Mouse (Mus musculus) cerebral cortex, adult 2 months (tissue): ENCODE data around the gene Vmp1.

Experiments used
- WGBS: fragments of 180-500 bp; shearing (Covaris S2); methylation state at CpG from one replicate; pipeline ENCODE4 v1.1.7; 2018; 5-methylcytosine and 5-hydroxymethylcytosine counted together

Vmp1 gene

DNA sequence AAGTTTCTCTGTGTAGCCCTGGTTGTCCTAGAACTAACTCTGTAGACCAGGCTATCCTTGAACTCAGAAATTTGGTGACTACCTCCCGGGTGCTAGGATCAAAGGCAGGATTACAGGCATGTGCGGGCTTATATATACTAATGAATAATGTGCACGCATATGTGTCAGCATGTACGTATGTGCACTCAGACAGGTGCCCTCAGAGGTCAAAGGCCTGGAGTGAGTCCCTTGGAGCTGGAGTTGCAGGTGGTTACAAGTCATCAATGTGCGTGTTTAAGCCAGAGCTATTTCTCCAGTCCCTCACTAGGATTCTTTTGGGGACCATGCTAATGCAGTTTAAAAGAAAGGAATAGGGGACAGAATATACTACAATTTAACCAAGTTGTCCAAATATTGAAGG is 85.5 kb downstream of the Vmp1 start:
- 96% methylated on average over 5 of the region's 5 CpGs for WGBS

DNA sequence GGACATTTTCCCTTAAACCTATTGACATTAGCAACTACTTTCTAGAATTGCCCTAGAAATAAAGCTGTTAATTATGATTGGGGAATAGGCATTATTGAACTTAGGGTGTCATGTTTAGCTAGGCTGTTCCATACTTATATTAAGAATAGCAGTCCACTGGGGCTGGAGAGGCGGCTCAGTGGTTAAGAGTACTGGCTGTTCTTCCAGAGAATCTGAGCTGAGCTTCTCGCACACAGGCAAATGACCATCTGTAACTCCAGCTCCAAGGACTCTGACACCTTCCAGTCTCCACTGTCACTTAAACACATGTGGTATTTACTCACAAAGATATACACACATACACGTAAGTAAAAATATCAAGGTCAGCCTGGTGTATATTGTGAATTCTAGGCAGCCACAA is 86.7 kb downstream of the Vmp1 start:
- WGBS, result 89% methylated on average over 3 of the region's 3 CpGs

DNA sequence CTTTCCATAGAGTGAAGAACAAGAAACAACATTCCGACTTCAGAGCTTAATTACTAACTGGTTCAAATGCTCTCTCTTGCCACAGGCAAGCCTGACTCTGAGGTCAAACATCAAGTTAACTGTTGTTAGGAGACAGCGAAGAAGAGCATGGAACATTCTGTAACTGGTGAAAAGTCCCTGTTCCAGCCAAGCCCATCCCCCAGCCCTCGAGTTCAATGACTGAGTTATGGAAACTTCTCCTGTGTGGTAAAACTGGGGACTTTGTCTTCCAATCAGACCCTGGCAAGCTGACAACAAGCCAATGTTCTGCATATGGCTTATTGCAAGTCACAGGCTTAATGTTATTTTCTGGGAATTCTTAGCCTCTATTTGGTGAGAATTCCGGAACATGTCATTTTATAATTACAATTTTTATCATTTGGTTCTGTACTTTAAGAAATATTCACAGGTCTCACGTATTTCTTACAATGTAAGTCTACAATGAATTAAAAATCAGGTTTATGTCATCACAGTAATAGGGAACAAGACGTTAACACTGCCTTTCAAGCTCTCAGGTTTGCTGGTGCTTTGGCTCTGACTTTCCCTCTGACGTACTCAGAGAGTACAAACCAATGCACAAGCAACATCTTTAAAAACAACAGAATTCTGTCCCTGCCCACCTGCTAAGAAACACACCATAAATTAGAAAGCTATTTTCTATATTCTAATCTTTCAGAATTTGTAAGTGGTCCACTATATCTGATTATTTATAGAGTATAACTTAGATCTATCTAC is 87.3 kb downstream of the Vmp1 start:
- 73% methylated on average over 7 of the region's 7 CpGs for WGBS

DNA sequence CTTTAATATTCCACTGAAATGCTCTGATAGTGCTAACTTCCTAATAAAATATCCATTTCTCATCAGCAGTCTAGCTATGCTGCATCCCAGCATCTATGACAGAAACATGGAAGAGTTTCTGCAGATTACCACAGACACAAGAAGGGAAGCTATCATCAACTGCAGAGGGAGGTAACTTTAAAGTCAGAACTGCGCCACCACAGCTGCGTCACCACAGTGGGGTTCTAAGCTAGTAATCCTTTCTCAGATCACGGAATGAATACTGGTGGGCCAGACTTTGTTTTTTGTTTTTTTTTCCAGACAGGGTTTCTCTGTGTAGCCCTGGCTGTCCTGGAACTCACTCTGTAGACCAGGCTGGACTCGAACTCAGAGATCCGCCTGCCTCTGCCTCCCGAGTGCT is 88.3 kb downstream of the Vmp1 start:
- WGBS, result 97% methylated on average over 6 of the region's 6 CpGs

DNA sequence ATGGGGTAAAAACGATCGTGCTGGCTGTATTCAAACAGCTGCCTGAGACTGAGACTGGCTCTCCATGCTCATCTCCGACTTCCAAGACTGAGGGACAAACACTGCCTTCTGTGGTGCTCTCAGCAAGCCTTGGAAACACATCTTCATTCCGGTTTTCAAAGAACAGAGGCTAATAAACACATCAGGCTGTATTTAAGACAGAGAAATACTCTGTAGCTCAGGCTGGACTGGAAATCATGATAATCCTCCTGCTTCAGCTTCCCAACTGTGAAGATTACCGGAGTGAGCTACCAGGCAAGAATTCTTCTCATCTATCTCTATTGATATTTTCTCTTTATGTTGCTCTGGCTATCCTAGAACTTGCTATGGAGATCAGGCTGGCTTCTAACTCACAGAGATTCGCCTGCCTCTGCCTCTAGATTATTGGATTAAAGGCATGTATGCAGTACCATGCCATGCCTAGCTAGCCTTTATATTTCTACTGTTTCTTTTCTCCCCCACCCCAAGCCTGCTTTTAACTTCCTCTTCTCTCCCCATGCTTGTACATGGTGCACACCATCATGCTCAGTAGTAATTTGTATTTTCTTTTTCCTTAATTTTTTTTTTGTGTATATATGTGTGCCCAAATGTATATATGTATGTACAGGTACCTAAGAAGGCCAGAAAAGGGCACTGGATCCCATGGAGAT is 89.3 kb downstream of the Vmp1 start:
- 65% methylated on average over 6 of the region's 6 CpGs for WGBS

DNA sequence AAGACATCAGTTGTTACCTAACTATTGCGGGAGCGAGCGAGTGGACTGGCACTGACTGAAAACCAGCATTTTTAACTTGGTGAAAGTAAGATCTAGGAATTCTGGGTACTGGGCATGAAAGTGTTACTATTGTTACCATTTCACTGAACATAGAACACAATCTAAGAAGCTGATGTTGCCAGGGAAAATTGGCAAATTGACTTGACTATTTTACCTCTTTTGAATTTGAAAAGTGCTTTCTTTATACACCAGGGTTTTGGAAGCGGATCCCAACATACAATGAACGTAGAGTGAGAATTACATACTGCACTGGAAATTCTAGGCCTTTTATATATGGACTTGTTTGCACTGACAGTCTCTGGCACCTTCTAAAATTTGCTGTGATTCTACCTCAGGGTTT is 90.2 kb downstream of the Vmp1 start:
- 80% methylated on average over 5 of the region's 5 CpGs for WGBS

DNA sequence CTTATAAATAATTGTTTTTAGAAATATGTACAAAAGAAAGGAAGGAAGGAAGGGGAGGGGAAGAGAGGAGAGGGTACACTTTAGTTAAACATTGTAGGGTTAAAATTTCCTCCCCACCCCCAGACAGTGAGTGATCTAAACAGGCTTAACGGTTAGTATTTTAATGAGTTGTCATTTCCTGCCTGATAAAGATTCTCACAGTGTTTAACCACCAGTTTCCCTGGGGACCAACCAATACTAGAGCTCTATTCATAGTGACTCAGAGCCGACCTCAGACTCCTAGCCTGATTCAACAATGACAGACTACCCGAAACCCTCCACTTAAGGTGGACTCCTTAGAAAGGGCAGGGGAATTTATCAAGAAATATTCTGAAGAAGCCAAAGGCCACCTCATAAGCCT is 90.6 kb downstream of the Vmp1 start:
- 58% methylated on average over 3 of the region's 3 CpGs for WGBS

DNA sequence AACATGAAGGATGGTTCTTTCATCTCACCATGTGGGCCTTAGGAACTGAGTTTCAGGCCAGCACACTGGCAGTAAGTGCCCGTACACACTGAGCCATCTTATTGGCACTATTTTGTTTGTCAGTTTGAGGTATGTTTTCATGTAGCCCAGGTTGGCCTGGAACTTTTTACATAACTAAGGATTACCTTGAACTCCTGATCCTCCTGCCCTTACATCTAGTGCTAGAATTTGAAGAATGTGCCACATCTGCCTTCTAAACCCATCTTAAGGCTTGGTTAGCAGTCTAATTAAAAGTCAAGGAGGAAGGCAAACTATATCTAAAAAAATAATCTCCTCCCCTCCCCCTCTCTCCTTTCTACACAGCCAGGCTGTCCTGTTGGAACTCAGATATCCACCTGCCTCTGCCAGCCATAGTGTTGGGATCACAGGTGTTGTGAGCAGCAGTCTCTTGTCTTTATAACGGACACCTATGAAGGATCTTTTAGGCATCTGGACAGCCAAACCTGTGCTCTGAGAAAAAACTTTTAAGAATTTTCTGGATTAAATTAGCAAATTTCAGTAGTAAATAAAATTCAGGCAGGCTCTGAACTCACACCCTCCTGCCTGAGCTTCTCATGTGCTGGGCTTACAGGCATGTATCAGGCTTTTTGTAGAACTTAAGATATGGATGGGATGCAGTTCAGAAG is 91.6 kb downstream of the Vmp1 start:
- WGBS, result 77% methylated on average over 2 of the region's 2 CpGs

DNA sequence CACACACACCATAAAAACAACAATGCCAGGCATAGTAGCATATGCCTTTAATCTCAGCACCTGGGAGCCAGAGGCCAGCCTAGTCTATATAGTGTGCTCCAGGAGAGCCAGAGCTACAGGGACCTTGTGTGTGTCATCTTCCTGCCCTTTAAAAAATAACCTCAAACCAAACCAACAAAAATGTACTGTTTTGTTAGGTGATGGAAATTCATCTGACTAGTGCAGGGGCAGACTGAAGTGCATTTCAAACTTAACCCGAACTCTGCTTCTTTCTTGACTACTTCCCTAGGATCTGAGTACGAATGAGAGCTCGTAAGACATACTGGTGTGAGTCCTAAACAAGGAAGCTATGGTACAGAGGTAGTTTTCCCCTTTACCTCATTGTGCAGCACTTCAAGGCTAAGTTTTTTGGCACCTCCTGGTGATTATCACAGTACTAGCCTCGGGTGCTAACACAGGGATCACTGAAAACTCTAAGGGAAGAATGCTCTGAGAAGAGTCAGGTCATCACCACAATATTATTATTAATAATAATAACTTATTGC is 92.3 kb downstream of the Vmp1 start:
- WGBS, result 80% methylated on average over 4 of the region's 4 CpGs

DNA sequence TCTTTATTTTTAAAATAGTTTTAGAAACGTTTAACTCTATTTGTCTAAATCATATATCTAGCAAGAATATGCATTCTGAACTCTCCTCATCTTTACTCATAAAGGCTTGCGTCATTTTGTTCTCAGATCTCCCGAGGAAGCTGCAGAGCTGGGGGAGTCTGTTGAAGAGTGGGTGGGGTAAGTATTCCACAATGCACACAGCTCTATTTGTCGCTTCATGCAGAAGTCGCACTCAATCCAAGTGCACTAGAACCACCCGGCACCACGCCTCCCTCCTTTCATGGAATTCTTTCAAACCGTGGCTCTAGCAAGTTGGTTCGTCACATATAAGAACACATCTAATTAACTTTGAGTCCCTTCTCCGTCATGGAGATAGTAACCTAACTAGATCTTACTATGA is 93.1 kb downstream of the Vmp1 start:
- WGBS, result 50% methylated on average over 10 of the region's 10 CpGs

DNA sequence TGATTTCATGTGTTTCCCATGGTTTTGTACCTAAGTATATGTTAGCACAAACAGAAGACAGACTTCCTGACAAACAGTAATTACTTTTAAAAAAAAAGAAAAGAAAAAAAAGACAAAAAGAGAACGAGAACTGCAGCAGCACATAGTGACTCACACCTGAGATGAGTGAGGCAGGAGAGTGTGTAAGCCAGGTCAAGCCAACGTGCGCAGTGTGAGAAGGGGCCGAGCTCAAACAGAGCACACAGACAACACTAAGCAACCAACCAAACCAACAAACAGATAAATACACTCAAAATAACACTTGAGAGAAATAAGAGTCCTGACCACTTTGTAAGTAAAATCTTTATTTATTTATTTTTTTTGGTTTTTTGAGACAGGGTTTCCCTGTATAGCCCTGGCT is 93.6 kb downstream of the Vmp1 start:
- WGBS, result 75% methylated on average over 4 of the region's 4 CpGs

DNA sequence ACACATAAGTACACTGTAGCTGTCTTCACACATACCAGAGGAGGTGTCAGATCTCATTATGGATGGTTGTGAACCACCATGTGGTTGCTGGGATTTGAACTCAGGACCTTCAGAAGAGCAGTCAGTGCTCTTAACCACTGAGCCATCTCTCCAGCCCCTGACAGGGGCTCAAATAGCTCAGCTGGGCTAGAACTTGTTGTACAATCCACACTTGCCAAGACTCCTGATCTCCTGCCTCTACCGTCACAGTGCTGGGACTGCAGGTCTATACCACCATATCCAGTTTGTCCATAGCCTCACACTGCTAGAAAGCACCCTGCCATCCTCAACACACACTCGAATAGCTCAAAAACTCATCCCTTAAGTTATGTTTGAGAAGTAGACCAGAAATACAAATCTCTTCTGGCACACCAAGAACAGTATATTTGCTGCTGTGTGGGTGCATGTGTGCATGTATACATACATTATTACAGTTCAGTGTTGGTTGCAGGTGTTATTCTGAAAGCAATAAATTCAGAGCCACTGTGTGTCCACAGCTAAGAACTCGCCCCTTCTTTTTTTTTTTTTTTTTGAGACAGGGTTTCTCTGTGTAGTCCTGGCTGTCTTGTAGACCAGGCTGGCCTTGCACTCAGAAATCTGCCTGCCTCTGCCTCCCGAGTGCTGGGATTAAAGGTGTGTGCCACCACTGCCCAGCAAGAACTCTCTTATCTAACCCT is 94.9 kb downstream of the Vmp1 start:
- WGBS, result 84% methylated on average over 4 of the region's 4 CpGs

DNA sequence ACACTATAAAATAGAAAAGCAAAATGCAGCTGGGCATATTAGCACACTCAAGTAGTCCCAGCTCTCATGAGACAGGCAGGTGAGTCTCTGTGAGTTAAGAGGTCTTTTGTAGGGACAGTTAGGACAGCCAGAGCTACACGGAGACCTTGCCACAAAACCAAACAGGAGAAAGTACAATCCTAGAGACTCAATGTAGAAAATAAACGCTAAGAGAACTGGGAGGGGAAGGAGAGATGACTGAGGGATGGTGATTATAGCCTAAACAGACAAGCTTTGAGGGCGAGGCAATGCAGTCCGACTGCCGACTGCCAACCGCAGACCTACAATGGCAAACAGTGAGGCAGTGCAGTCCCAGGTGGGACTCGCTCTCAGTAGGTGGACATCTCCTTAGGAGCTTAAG is 95.8 kb downstream of the Vmp1 start:
- 72% methylated on average over 7 of the region's 7 CpGs for WGBS

DNA sequence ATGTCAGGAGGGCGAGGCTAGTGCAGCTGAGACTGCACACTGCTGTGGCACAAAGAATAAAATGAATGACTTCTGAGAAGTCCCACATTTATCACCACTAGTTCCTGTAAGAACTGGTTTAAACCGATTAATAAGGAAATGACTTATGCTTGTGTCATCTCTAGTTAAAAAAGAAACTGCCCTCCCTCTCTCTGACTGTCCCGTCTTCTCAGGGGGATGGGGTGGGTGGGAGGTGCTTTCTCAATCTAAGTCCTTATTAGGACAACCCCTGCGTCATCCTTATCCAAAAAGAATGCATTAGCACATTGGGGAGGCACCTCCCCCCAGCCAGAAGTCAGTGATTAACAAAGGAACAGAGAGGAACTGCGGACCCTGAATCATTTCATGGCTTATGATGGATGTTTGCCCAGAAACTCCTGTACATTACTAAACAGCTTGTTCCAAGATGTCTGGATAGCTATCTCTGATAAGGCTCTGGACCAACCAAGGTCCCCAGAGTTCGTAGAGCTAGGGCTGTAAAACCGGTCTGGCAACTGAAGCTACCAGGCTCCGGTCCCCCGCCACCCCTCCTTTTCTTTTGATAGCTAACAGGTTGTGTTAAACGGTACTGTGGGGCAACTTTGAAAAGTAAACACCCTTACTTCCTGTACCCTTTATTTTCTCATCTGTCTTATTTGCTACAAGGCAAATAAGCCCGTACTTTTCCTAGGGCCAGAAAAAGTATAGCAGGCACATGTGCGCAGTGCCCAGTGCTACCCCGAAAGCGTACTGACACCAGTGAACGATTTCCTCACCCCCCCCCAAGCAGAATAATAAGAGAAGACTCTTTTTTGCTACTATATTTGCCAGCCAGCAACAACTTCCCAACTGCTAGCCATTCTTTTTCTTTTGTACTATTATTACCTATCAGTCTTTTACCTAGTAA is 96.5 kb downstream of the Vmp1 start:
- WGBS, result 34% methylated on average over 15 of the region's 15 CpGs

DNA sequence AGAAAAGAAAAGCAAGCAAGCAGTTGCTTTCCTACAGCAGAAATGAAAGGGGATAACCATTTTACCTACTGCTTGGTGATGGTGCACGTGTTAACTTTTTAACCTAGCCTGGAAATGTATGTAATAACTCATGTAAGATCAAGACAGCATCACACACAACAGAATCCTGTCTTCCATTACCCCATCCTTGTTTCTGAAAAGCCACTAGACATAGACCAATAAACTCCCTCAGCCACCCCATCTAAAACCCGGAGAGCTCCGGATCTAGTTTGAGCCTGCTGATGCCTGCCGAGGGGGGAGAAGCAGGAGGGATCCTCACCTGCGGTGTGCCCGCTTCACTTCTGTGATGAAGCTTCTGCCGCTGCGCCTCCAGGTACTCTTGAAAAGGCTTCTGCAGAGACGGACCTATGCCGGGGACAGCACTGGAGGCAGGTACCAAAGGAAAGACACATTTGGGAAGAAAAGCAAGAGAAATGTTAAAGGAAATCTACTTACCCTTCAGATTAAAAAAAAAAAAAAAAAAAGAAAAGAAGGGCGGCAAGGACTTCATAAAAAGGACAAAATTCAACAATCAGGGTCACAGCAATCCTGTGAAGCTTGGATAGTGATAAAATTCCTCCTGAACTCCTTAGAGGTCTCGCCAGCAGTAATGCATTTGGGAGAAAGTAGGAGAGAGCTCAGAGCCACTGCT is 97.3 kb downstream of the Vmp1 start:
- 49% methylated on average over 12 of the region's 12 CpGs for WGBS

DNA sequence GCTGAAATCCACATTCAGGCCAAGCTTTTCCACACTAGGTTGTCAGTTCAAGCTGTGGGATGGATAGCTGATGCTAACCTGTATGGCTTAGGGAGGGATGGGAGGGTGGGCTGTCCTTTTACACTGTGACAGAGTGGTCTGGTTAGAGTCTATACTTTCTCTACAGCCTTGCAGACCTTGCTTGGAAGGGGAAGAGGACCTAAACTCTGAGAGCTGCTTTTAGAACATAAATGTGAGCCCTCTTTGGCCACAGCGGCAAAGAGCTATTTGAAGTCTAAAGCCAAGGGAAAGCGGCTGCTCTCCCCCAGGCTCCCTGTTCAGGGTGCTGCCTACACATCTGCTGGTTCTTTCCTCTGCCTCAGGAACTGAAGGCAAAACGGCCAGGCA is 98.0 kb downstream of the Vmp1 start:
- WGBS, result 21% methylated on average over 3 of the region's 3 CpGs

DNA sequence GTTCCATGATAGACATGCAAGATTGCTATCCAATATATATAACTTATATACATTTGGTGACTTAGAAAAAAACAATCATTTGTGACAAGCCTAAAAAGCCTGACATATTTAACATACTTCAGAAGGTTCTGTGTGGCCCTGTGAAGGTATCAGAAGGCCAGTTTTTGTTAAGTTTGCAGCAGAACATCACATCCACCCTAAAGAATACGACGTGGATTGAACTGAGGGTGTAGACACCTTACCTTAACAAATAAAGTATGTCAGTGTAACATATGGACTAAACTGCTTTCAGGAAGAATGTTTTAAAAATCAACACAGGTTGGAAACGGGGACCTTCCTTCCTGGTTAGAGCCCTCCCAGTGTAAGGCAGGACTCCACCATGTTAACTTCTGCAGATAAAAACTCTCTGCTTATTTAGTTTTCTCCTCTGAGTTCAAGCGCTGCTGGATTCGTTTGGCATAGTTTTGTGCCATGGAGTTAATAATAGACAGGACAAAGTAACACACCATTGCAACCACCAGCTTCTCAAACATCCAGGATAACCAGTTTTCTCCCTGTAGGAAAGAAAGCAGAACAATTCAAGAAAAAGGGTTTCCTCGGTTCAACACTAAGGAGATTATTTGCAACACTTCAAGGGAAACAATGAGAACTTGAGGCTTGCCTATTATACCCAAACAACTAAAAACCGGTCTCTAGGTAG is 98.6 kb downstream of the Vmp1 start:
- 60% methylated on average over 7 of the region's 7 CpGs for WGBS

DNA sequence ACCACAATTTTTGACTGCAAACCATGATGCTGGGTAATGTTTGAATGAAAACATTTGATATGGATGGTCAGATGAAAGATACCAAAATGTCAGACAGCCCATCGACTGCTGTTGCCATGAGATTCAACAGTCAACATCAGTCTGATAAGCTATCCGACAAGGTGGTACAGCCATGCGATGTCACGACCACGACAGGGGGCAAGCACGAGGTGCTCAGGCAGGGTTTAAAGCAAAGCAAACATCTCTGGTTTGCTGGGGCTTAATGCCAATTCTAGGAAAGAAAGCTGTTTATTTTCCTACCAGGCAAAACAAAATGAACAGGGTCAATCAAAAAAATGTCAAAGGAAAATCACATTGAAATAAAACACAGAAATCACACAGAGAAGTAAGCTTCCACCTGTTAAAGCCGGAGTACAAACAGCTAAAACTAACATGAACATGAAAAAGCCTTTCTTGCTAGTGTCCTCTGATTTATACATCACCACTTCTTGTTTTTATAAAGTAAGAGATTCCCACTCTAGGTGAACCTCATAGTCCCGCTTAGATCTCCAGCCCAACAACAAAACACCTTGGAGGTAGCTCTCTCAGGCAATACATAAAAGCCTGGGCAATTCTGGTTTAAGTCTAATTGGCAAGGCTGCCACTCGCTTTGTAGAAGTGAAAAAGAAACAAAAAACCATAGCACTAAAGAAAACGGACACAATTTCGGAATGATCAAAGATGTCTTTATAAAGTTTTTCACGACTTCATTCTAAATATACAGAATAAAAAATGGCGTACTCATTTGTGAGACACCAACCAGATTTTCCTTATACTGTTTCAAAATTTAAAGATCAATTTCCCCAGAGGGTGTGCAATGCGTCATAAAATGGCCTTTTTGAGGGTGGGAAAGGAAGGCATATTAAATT is 99.4 kb downstream of the Vmp1 start:
- 79% methylated on average over 14 of the region's 14 CpGs for WGBS
